Mouse (Mus musculus) cerebellum, adult 18-20 months (tissue): ENCODE measurements around the gene Ntrk3.

ENCODE experiments used
- DNase-seq, 2 experiments: peaks; one replicate each; pipeline ENCODE4 v3.0.0; 2021

The Ntrk3 gene

GRCm38 (mm10) chr7:78165466-78165865, 572.3 kb downstream of the Ntrk3 start:
- DNase-seq, result no peak

- no peak for DNase-seq
Observed at GRCm38 (mm10) chr7:78157946-78158345, 579.9 kb downstream of the Ntrk3 start.

DNA sequence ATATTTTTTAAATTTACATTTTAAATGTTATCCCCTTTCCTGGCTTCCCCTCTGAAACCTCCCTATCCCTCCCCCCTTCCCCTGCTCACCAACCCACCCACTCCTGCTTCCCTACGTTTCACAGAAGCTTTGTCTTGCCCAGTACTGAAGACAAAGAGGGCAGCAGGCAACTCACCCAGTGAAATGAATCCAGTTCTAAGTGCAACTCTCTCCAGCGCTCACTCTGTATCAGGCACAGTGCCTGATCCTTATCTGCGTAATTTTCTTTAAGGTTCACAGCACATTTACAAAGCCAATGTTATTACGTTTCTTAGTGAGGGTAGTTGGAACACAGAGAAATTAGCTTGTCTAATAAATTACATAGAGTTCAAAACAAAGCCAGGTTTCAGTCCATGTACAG, 592.6 kb downstream of the Ntrk3 start:
- no peak for DNase-seq

DNA sequence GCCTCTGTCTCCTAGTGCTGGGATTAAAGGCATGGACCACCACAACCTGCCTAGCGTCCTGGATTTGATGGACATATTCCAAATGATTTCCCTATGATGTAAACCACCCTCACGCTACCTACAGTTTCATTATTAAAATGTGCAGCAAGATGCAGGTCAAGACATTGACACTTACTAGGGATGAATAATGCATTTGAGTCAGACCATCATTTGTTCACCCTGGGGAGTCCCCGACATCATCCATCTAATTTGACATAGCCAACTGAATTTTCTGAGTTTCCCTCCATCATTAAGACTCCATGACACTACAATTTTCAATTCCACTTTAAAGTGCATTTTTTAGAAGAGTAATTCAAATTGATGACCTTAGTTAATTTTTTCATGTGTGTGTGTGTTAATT, 593.0 kb downstream of the Ntrk3 start:
- no peak for DNase-seq

GRCm38 (mm10) chr7:78129966-78130365, 607.8 kb downstream of the Ntrk3 start:
- no peak for DNase-seq
